Mouse (Mus musculus) MEL (cell line): Measurements from ENCODE around the gene Grik5. TPM values are rescaled to one million over a fixed set of nuclear protein-coding genes. Genes with fewer than 3 reads are reported as not detected.

Experiments used
- DNase-seq: peaks from one replicate; pipeline ENCODE4 v3.0.0; 2011; ENCODE audit warnings: low read depth, low spot score
- H3K27ac ChIP-seq: 2 replicates; pipeline ENCODE4 v1.5.1; 2012; ENCODE audit warnings: low read depth, mild to moderate bottlenecking, control low read depth, low read length, moderate library complexity; ENCODE audit not compliant: control insufficient read depth
- H3K27me3 ChIP-seq, 2 experiments: fragments of 150-350 bp in 1 of 2; sonication (generic) in 1 of 2; 2 replicates each; pipeline ENCODE4 v1.6.1; 2012; ENCODE audit warnings: low read length in 2 of 2, mild to moderate bottlenecking in 2 of 2, improper control_type of control experiment in 1 of 2, moderate library complexity in 1 of 2; ENCODE audit not compliant: insufficient read depth in 2 of 2, control insufficient read depth in 1 of 2
- H3K36me3 ChIP-seq, 2 experiments: 2 replicates each; pipeline ENCODE4 v1.6.1; 2012 to 2014; ENCODE audit warnings: low read length in 2 of 2, improper control_type of control experiment in 1 of 2, inconsistent platforms in 1 of 2, mild to moderate bottlenecking in 1 of 2; ENCODE audit not compliant: insufficient read depth in 2 of 2, control insufficient read depth in 1 of 2
- H3K4me1 ChIP-seq, 2 experiments: fragments of 150-350 bp in 1 of 2; sonication (generic) in 1 of 2; 2 replicates each; pipeline ENCODE4 v1.6.1; 2012; ENCODE audit warnings: low read length in 2 of 2, improper control_type of control experiment in 1 of 2, mild to moderate bottlenecking in 1 of 2; ENCODE audit not compliant: insufficient read depth in 2 of 2, control insufficient read depth in 1 of 2
- H3K4me3 ChIP-seq, 2 experiments: fragments of 150-350 bp in 1 of 2; sonication (generic) in 1 of 2; 2 replicates each; pipeline ENCODE4 v1.5.1; 2012; ENCODE audit warnings: low read depth in 2 of 2, low read length in 2 of 2, mild to moderate bottlenecking in 2 of 2, moderate library complexity in 2 of 2, control low read depth in 1 of 2, improper control_type of control experiment in 1 of 2; ENCODE audit not compliant: control insufficient read depth in 1 of 2, insufficient read depth in 1 of 2
- H3K79me2 ChIP-seq: 2 replicates; pipeline ENCODE4 v1.6.1; 2012; ENCODE audit warnings: mild to moderate bottlenecking, low read length, moderate library complexity; ENCODE audit not compliant: control insufficient read depth, poor library complexity, insufficient read depth
- H3K9ac ChIP-seq: 2 replicates; pipeline ENCODE4 v1.6.1; 2012; ENCODE audit warnings: low read depth, mild to moderate bottlenecking, control low read depth, low read length, moderate library complexity; ENCODE audit not compliant: control insufficient read depth, poor library complexity, severe bottlenecking
- H3K9me3 ChIP-seq: fragments of 150-350 bp; sonication (generic); replicated peaks from 2 replicates; pipeline ENCODE4 v1.6.1; 2012; ENCODE audit warnings: mild to moderate bottlenecking, low read length, improper control_type of control experiment, moderate library complexity; ENCODE audit not compliant: insufficient read depth
- ELF1 ChIP-seq: IDR thresholded peaks from 2 replicates; pipeline ENCODE4 v1.6.1; 2014; ENCODE audit warnings: low read depth, mild to moderate bottlenecking, inconsistent platforms, low read length, improper control_type of control experiment, moderate library complexity
- HCFC1 ChIP-seq: IDR thresholded peaks from 2 replicates; pipeline ENCODE4 v1.6.1; 2012; ENCODE audit warnings: low read depth, mild to moderate bottlenecking, inconsistent platforms, low read length, improper control_type of control experiment, moderate library complexity
- MAFK ChIP-seq: IDR thresholded peaks from 2 replicates; pipeline ENCODE4 v1.6.1; 2011; ENCODE audit warnings: low read depth, mild to moderate bottlenecking, low read length, improper control_type of control experiment, borderline replicate concordance
- MAX ChIP-seq: IDR thresholded peaks from 2 replicates; pipeline ENCODE4 v1.6.1; 2011; ENCODE audit warnings: low read length, improper control_type of control experiment
- MAZ ChIP-seq: IDR thresholded peaks from 2 replicates; pipeline ENCODE4 v1.6.1; 2012; ENCODE audit warnings: low read depth, mild to moderate bottlenecking, inconsistent platforms, low read length, improper control_type of control experiment
- MYC ChIP-seq: IDR thresholded peaks from 2 replicates; pipeline ENCODE4 v1.6.1; 2011; ENCODE audit warnings: low read depth, mild to moderate bottlenecking, low read length, improper control_type of control experiment, moderate library complexity
- POLR2AphosphoS2 ChIP-seq: IDR thresholded peaks from 2 replicates; pipeline ENCODE4 v1.6.1; 2011; ENCODE audit warnings: low read length, improper control_type of control experiment
- RCOR1 ChIP-seq: IDR thresholded peaks from 2 replicates; pipeline ENCODE4 v1.6.1; 2012; ENCODE audit warnings: low read depth, mild to moderate bottlenecking, inconsistent platforms, low read length, improper control_type of control experiment
- SIN3A ChIP-seq: IDR thresholded peaks from 2 replicates; pipeline ENCODE4 v1.6.1; 2012; ENCODE audit warnings: low read length, improper control_type of control experiment, inconsistent platforms
- USF1 ChIP-seq: IDR thresholded peaks from 2 replicates; pipeline ENCODE4 v1.6.1; 2014; ENCODE audit warnings: low read depth, mild to moderate bottlenecking, inconsistent platforms, low read length, improper control_type of control experiment, moderate library complexity
- polyA plus RNA-seq, 2 experiments: library from polyadenylated mRNA; stranded (reverse) in 1 of 2; unstranded in 1 of 2; fragments of >175 nt in 1 of 2; fragments of >200 nt in 1 of 2; gene quantifications; 2 replicates each; pipeline versions ENCODE4 v1.2.1 to v1.2.4; 2012; ENCODE audit warnings: low replicate concordance in 2 of 2, low read depth in 1 of 2; ENCODE audit not compliant: insufficient read length in 2 of 2, insufficient read depth in 1 of 2, missing spikeins in 1 of 2
- total RNA-seq: library from RNA; depleted of rRNA; stranded (reverse); fragments of 300-350 nt; gene quantifications from 2 replicates; pipeline ENCODE4 v1.2.3, GENCODE M21; 2012

The Grik5 gene
- total and polyA plus RNA-seq, 3 experiments: 3.5 to 22.0 TPM; not detected in 1

- peaks cover 8 to 34% of the 10 kb centered on the region in 2 experiments for H3K4me1 ChIP-seq
These were observed 1.8 kb upstream of the Grik5 start for GRCm38 (mm10) chr7:25073924-25074323.

GRCm38 (mm10) chr7:25072716-25073390 lies 707 bp upstream of the Grik5 start:
- H3K79me2 ChIP-seq: peaks cover 12% of the 10 kb centered on the region
- TF ChIP-seq MAZ (peak; percentile 18; the same call in 1 of the 2 replicates), MYC (no peak), SIN3A (0 out of 2 replicates have a peak, but pooled peaks have one; percentile 6)
- H3K9me3 ChIP-seq: no peaks in the 10 kb centered on the region
- peak; percentile 59 for DNase-seq
- no peaks in the 10 kb centered on the region for H3K27me3 ChIP-seq
- peak overlapping the region; percentile 79 for H3K9ac ChIP-seq
- H3K4me3 ChIP-seq: peak overlapping the region; percentile 71 to 83
- peaks cover 0 to 11% of the 10 kb centered on the region in 2 experiments; a peak in 2 of 4 replicates for H3K36me3 ChIP-seq
- H3K27ac ChIP-seq: peak overlapping the region; percentile 28
- peaks cover 3 to 25% of the 10 kb centered on the region in 2 experiments; a peak in 3 of 4 replicates for H3K4me1 ChIP-seq

More at GRCm38 (mm10) chr7:25073924-25074323, 1.8 kb upstream of the Grik5 start:
- DNase-seq: no peak
- H3K36me3 ChIP-seq: peaks cover 0 to 20% of the 10 kb centered on the region in 2 experiments; a peak in 2 of 4 replicates
- TF ChIP-seq POLR2AphosphoS2 (no peak), MAFK (no peak), USF1 (no peak), RCOR1 (no peak), HCFC1 (no peak), MAX (no peak)
- TF ChIP-seq, all 39 proteins: peak for 0
- no peaks in the 10 kb centered on the region for H3K27me3 ChIP-seq
- no peak overlapping the region for H3K9ac ChIP-seq
- H3K4me3 ChIP-seq: no peak overlapping the region
- no peak overlapping the region for H3K27ac ChIP-seq
- no peaks in the 10 kb centered on the region for H3K9me3 ChIP-seq
- peaks cover 23% of the 10 kb centered on the region for H3K79me2 ChIP-seq

GRCm38 (mm10) chr7:25068724-25069123 lies 3.4 kb downstream of the Grik5 start:
- peaks cover 0 to 3% of the 10 kb centered on the region in 2 experiments; a peak in 2 of 4 replicates for H3K36me3 ChIP-seq
- peaks cover 3% of the 10 kb centered on the region; the same call in 1 of the 2 replicates for H3K79me2 ChIP-seq
- H3K9me3 ChIP-seq: no peaks in the 10 kb centered on the region
- H3K4me3 ChIP-seq: no peak overlapping the region
- no peak overlapping the region for H3K9ac ChIP-seq
- peaks cover 0 to 7% of the 10 kb centered on the region in 2 experiments; a peak in 2 of 4 replicates for H3K4me1 ChIP-seq
- no peaks in the 10 kb centered on the region for H3K27me3 ChIP-seq
- no peak overlapping the region for H3K27ac ChIP-seq
- DNase-seq: no peak
- no peak for TF ChIP-seq ELF1
